Mouse (Mus musculus): ENCODE measurements around the gene Dpt.
"Not testable (repeated sequence)": the region's sequence is repeated elsewhere in the genome, so short reads cannot be mapped to it uniquely, and the experiment has no call there.

The Dpt gene

DNA sequence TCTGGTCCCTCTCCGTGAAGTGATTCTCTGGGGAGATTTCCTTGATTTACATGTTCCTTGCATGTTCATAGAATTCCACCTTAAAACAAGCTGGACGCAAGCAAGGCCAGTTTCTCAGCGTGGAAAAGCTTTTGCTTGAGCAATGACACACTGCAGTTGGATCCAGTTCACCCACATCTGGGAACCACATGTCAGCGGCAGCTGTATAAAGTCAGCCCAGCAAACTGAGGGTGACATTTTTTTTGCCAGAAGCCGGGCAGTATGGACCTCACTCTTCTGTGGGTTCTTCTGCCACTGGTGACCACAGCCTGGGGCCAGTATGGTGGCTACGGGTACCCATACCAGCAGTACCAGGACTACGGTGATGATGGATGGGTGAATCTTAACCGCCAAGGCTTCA lies at the start of gene Dpt:
Dpt (plus strand) TSS at position 174 of the 400 bp plus-strand sequence.
- no peak for DNase-seq (ENCODE audit: low spot score)

- no peak for DNase-seq (ENCODE audit: low spot score)
Measured at GRCm38 (mm10) chr1:164753736-164754135, 42.7 kb upstream of the Dpt start.

GRCm38 (mm10) chr1:164755671-164756070 lies 40.8 kb upstream of the Dpt start:
- no peak for DNase-seq (ENCODE audit: low spot score)

- DNase-seq (ENCODE audit: low spot score) = no peak
Measured at GRCm38 (mm10) chr1:164756951-164757350, 39.5 kb upstream of the Dpt start.

GRCm38 (mm10) chr1:164758401-164758800 lies 38.0 kb upstream of the Dpt start:
- no peak for DNase-seq (ENCODE audit: low spot score)

DNA sequence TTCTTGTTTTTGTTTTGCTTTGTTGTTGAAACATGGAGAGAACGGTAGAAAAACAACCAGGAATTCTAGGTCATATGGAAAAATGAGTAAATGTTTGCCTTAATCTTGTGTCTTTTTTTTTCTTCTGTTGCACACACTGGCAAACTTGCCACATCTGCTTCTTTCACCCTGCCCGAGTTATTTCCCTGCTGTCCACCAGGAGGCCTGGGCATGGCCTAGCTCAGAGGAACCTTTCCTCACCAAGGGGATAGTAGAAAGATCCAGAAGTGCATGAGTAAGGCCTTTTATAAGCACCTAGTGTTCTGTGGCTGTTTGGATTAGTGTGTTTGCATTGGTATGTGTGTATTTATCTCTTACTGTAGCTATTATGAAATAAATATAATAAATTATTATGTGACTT lies 34.2 kb upstream of the Dpt start:
- DNase-seq (ENCODE audit: low spot score) = no peak

GRCm38 (mm10) chr1:164766646-164767045 lies 29.8 kb upstream of the Dpt start:
- DNase-seq (ENCODE audit: low spot score) = no peak

GRCm38 (mm10) chr1:164770611-164771010 lies 25.8 kb upstream of the Dpt start:
- DNase-seq (ENCODE audit: low spot score) = no peak

GRCm38 (mm10) chr1:164780851-164781510 lies 15.5 kb upstream of the Dpt start:
- DNase-seq (ENCODE audit: low spot score) = no peak

GRCm38 (mm10) chr1:164786165-164786564 lies 10.3 kb upstream of the Dpt start:
- DNase-seq (ENCODE audit: low spot score) = no peak

DNA sequence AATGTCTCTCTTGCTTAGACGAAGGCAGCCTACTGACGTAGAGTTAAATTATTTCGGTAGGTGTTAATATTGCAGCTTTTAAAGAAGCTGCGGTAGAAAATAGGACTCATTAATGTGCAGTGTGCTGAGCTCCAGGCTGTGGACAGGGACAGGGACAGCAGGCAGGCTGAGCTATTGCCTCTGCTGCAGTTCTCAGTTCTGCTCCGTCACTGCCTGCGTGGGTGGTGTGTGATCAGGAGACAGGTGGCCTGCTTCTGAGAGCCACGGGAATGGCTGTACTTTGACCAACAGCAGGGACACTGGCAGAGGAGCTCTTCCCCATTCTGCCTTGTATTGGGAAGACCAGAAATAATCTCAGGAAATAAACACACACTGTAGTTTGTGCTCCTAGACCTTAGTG lies 8.7 kb upstream of the Dpt start:
- DNase-seq (ENCODE audit: low spot score) = no peak

DNA sequence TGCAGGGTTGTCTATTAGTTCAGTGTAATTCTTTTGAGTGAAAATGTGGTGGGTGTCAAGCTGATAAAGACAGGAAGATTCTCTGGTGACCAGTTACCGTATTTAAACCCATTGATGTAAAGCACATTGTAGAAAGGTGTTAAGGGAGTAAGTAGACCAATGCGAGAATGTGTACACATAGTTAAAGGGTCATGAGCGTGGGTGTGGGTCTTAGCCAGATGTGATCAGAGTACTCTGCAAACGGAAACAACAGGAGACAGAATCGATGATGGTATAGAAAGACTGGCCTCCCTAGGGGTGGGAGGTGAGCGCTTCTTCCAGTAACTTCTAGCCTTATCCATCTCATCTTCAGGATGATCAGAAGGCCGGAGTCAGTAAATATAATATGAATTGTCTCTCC lies 8.2 kb upstream of the Dpt start:
- no peak for DNase-seq (ENCODE audit: low spot score)

- DNase-seq (ENCODE audit: low spot score) = not testable (repeated sequence)
Measured at GRCm38 (mm10) chr1:164790296-164790695, 6.1 kb upstream of the Dpt start.

- no peak for DNase-seq (ENCODE audit: low spot score)
Measured at GRCm38 (mm10) chr1:164793049-164793448, 3.4 kb upstream of the Dpt start.

DNA sequence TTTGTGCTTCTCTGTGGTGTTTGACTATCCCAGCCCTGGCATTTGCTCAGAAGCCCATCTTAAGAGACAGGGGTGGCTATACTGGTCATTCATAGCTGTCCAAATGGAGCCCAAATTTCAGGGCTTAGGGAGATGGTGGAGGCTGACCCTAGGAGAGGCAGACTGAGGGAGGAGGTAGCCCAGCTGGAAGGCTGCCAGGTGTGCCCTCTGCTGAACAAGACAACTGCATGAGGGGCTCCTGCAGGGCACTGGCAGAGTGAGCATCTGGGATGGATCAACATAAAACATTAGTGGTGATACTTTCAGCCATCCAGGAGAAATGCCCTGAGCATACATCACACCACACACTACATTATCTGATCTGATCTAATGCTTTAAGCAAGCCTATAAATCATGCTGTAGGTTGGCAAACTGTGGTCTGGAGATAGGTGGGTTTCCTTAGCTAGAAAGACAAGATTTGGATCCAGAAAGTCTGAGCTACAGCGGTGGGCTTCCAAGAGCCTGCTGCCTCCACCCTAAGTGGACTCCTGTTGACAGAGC lies 1.4 kb downstream of the Dpt start:
- no peak for DNase-seq (ENCODE audit: low spot score)

- DNase-seq (ENCODE audit: low spot score) = no peak
Measured at GRCm38 (mm10) chr1:164798471-164798922, 2.1 kb downstream of the Dpt start.

- DNase-seq (ENCODE audit: low spot score) = no peak
Measured at GRCm38 (mm10) chr1:164799161-164799560, 2.7 kb downstream of the Dpt start.

- no peak for DNase-seq (ENCODE audit: low spot score)
Measured at GRCm38 (mm10) chr1:164804277-164804676, 7.8 kb downstream of the Dpt start.

GRCm38 (mm10) chr1:164804751-164805435 lies 8.4 kb downstream of the Dpt start:
- no peak for DNase-seq (ENCODE audit: low spot score)

DNA sequence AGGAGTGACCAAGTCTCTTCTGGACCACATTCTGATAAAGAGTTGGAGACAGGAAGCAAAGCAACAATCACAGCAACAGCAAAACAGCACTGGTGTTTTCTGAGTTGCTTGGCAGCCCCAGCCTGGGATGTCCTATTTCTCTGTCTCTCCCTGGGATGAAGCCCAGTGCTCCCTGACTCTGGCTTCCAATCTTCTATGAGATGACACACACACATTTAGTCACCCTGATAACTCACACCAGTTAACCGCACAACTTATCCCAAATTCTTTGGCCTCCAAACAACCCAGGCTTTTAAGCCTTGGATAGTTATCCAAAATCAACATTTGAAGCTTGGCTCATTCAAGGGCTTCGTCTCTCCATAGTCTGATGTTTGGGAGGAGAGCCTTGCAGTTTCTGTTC lies 12.9 kb downstream of the Dpt start:
- DNase-seq (ENCODE audit: low spot score) = no peak

DNA sequence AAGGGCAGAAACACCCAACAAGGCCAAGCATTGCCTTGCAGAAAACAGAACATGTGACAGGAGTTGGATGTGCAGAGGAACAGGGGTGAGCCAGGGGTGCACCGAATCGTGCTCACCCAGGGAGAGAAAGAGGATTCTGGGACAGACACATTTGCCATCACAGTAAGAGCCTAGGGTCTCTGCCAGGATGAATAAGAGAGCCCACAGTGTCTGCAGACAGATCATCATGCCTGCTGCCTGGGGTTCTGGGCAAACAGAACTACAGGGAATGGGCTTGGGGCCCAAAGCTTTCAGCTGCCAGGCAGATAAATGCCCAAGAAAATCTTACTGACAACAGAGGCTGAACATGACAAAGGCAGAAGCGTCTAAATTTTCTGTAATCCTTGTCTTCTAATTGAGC lies 14.9 kb downstream of the Dpt start:
- DNase-seq (ENCODE audit: low spot score) = no peak

DNA sequence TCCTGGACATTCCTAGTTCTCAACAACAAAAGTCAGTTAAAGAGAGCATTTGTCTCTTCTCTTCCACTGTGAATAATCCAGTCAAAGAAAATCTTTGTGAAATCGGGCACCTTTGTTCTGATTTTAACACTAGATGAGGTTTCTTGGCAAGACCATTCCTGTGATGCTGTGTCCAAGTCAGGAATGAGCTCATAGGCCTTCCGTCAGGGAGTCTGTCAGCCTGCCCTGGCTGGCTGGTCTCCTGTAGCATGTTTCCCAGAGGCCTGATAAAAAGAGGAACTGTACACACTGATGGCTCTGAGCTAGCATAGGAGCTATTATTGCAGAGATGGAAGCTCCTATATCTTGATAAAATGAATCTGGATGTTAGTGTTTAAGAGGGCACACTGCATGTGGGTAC lies 17.8 kb downstream of the Dpt start:
- DNase-seq (ENCODE audit: low spot score) = no peak

DNA sequence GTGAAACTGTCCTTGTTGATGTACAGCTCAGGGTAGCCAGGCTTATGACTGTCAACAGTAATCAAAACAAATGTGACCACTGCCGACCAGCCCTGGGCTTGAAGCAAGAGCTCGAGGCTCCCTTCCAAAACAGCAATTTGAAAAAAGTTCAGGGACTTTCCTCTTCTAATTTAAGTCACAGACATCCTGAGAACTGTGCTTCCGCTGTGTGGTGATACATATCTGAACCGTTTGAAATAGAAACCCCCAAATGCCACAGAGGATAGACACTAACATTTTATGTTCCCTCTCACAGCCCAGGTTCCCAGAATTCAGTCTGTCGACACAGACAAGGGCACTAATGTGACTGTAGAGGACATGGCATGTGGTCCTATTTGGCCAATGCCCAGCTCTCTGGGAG lies 18.9 kb downstream of the Dpt start:
- DNase-seq (ENCODE audit: low spot score) = no peak

- no peak for DNase-seq (ENCODE audit: low spot score)
Measured at GRCm38 (mm10) chr1:164817331-164817730, 20.9 kb downstream of the Dpt start.

Data from spleen, adult 12 weeks (tissue).